Mouse (Mus musculus): ENCODE measurements around the gene Psmb9.
"Not testable (repeated sequence)": the region's sequence is repeated elsewhere in the genome, so short reads cannot be mapped to it uniquely, and the experiment has no call there.

The Psmb9 gene

GRCm38 (mm10) chr17:34179913-34180859 is 7.4 kb downstream of the Psmb9 start:
- DNase-seq = no peak

GRCm38 (mm10) chr17:34179019-34179418 is 8.5 kb downstream of the Psmb9 start:
- DNase-seq = no peak

GRCm38 (mm10) chr17:34177179-34177578 is 10.4 kb downstream of the Psmb9 start:
- DNase-seq = no peak

GRCm38 (mm10) chr17:34174075-34174474 is 13.5 kb downstream of the Psmb9 start:
- DNase-seq = no peak

GRCm38 (mm10) chr17:34172528-34172927 is 15.0 kb downstream of the Psmb9 start:
- DNase-seq = no peak

GRCm38 (mm10) chr17:34170877-34171498 is 16.6 kb downstream of the Psmb9 start:
- peak; percentile 74 for DNase-seq

- no peak for DNase-seq
Measured at GRCm38 (mm10) chr17:34170487-34170876, 17.1 kb downstream of the Psmb9 start.

DNA sequence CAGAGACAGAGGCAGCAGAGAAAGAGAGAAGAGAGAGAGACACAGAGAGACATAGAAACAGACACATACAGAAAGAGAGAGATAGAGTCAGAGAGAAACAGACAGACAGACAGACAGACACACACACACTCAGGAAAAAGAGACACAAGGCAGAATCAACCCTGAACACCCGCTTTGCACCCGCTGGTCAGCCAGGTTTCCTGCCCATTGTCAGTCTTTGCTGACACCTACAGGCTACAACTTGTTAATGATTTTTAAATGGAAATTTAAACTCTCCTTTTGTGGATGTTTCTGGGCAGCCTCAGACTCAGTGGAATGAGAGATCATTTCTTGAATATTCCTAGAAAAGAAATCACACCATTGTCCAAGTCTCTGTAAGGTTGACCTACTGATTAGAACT is 18.3 kb downstream of the Psmb9 start:
- DNase-seq = peak; percentile 29

GRCm38 (mm10) chr17:34165033-34165730 is 22.4 kb downstream of the Psmb9 start:
- no peak for DNase-seq

- peak; percentile 36 for DNase-seq
Measured at GRCm38 (mm10) chr17:34164202-34164895, 23.2 kb downstream of the Psmb9 start.

DNA sequence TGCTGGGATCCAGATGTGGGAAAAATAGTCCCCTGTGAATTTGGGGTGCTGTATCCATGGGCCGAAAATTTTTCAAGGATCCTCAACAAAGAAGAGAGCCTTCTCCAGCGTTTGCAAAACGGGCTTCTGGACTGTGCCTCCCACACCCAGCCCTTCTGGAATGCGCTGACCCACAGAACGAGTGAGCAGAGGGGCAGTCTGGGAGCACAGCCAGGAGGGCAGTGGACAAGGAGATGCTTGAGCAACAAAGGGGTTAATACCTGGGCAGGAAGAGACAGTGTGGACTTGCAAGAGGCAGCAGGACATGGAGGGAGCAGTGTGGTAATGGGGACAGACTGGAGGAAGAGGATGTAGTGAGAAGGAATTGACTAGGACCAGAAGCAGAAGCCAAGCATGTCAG is 32.0 kb downstream of the Psmb9 start:
- no peak for DNase-seq

DNA sequence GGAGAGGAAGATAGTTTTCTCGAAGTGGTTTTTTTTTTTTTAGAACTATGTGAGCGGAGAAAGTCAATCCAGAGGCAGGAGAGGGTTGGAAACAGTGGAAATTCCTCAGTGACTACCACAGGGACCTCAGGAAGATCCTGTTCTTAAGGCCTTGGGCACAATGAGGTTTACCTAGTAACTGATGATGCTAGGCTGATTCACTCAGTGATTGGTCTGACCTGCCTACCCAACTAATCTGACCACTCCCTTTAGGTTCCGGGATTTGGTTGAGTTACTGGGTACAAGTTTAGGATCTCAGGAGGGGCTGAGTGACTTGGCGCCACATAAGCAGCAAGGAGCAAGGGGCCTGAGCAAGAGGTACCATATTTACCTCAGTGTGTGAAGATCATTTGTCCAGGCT is 34.6 kb downstream of the Psmb9 start, which contains the start of gene H2-DMb1:
Gene H2-DMb1, plus strand, starts transcription at position 150 of the 400 bp plus-strand sequence.
- DNase-seq = no peak

DNA sequence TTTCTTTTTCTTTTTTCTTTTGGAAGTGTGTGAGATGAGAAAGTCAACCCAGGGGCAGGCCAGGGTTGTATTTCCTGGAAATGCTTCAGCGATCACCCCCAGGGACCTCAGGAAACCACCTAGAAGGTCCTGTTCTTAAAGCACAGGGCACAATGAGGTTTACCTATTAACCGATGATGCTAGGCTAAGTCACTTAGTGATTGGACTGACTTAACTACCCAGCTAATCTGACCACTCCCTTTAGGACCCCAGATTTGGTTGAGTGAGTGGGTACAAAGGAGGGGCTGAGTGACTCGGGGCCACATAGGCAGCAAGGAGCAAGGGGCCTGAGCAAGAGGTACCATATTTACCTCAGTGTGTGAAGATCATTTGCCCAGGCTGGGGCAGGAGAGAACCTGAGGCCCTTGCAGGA is 42.6 kb downstream of the Psmb9 start:
- no peak for DNase-seq

DNA sequence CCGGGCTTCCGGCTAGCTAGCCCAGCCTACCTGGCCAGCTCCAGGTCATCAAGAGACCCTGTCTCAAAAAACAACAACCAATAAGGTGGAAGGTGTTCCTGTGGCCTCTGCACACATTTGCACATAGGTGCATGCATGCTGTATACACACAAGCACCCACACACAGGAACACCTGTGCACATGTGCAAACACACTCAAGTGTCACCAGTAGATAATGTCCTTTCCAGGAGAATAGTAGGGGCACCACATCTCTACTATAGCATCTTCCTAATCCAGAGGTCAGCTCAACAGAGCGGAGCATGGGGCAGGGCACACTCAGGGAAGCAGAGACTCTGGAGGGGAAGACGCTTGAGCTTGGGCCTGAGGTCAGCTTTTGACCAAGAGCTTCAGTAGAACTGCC is 43.3 kb downstream of the Psmb9 start:
- DNase-seq = not testable (repeated sequence)

DNA sequence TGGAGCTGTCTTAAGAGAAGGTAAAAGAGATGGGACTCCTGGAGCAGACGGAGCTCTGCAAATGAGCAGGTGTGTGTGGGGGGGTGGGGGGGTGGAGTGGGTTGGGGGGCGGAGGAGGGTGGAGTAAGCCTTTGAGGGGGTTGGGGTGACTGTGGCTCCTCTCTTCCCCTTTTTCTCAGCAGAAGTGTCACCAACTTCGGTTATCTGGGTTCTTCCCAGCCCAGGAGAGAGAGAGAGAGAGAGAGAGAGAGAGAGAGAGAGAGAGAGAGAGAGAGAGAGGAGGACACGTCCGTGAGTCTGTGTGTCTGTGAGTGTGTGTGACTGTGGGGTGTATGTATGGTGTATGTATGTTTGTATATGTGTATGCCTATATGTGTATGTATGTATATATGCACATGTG is 44.1 kb downstream of the Psmb9 start:
- DNase-seq = no peak

DNA sequence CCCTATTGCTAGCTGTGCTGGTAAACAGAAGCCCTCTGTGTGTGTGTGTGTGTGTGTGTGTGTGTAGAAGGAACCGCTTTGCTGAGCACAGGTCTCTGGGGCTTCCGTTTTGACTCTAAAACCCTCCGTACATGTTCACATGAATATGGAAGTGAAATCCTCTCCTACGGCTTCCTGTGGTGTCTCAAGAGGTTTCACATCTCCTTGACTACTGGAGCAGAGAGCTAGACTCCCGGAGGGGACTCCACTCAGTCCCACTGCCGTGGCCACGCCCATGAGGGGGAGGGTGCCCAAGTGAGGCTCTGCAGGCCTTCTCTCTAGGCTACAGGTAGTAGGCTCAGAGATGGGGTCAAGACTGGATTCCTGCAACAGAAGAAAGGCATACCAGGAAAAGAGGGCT is 44.5 kb downstream of the Psmb9 start, which contains the start of gene H2-DMb2:
Gene H2-DMb2, plus strand, starts transcription at position 275 of the 400 bp plus-strand sequence.
- DNase-seq = peak; percentile 59

GRCm38 (mm10) chr17:34142456-34143010 is 45.0 kb downstream of the Psmb9 start:
- no peak for DNase-seq

DNA sequence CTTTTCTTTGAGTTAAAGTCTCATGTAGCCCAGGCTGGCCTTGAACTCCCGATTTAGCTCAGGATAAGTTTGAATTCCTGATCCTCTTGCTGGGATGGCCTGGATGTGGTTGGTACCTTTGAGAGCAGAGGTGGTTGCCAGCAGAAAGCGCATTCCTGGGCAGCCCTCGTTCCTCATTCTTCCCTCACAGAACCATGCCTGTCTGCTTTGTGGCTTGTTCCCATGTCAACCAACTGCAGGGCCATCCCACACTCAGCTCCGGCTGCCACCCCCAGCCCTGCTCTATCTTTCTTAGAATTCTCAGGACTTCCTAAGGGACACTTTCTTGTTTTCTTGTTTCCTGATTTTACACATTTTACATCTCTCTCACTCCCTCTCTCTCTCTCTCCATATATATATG is 46.1 kb downstream of the Psmb9 start:
- no peak for DNase-seq

DNA sequence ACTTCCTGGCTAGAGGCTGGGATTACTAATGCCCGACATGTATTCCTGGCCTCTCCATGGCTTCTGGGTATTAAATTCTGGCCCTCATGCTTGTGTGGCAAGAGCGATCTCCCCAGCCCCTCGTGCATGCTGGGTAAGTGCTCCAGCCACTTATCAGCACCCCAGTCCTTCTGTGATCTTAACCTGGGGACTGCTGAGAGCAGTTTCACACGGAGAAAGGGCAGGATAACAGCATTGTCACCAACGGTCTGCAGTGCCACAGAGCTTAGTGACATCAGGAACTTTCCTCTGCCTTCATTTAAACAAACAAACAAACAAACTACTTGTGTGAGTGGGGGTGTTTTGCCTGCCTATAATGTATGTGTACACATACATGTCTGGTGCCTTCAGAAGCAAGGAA is 47.3 kb downstream of the Psmb9 start:
- peak; percentile 32 for DNase-seq

- no peak for DNase-seq
Measured at GRCm38 (mm10) chr17:34139416-34139815, 48.1 kb downstream of the Psmb9 start.

DNA sequence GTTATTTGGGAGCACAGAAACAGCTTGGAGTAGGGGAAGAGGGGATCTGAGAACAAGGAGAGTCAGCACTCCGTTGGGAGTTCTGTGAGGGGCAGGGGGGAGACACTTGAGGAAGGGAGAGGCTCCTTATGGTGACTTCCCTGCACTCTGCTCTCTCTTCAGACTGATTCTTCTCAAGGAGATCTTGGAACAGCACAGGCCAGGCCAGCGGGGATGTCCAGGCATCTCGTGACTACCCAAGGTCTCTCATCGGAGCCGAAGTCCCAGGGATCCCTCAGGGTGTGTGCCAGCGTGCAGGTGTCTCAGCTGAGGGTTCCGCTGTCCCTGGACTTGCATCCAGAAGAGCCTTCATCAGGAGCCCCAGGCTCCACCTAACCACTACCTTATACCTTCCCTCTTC is 48.9 kb downstream of the Psmb9 start:
- no peak for DNase-seq

GRCm38 (mm10) chr17:34137601-34138000 is 50.0 kb downstream of the Psmb9 start:
- DNase-seq = no peak
